Mouse (Mus musculus): ENCODE measurements around the gene Kctd15.

DNA sequence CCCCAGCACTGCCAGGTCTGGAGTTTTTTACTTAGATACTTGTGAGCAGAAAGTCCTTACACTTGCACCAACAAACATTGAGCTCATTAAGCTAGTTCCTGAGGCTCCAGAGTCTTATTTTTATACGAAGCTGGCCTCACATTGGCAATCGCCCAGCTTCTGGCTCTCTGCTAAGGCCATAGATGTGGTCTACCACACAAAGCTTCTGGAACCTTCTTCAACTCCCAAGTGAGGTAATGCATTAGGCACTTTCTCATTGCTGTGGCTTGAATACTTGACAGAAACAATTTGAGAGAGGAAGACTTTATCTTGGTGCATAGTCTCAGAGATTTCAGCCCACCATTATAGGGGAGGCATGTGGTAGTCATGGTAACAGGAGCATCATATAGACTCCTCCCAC is 23.4 kb upstream of the Kctd15 start:
- no peak for TF ChIP-seq CTCF (IDR thresholded peaks at IDR 0.05)
- no peak for TF ChIP-seq EP300 (IDR thresholded peaks at IDR 0.05)

Measured in lung, postnatal 0 days (tissue).